Mouse (Mus musculus) inflammation-experienced regulatory T-cells (primary cell): ENCODE measurements around the gene Golt1a. TPM values are rescaled to one million over a fixed set of nuclear protein-coding genes. Genes with fewer than 3 reads are reported as not detected.

Experiments
- polyA plus RNA-seq, 2 experiments: library from polyadenylated mRNA; unstranded; fragments of 100-300 nt; shearing (Covaris generic); gene quantifications; one replicate each; pipeline ENCODE4 v1.2.1; 2017

Gene Golt1a
- not detected for polyA plus RNA-seq

DNA sequence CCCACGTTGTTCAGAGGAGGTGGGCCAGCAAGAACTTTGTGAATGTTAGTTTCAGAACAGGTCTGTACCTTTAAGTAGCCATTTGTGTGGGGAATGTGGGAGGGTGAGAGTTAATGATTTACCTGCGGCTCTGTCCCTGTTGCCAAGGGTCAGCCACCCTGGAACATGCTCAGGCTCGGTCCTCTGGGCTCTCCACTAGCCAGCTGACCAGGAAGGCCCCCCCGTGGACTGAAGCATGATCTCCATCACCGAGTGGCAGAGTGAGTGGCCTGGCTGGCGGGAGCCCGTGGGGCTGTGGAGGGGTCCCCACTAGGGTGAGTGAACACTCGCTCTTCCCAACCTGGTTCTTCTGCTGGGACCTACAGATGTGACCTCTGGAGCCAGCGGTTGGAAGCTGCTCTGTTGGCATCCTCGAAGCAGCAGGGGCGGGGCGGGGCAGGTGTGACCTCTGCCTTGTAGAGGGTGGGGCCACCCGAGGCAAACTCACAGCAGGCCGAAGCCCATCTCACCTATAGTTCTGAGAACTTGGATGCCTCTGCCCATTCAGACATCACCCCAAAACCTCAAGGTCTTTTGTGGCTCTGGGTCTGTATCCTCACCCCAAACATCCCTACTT lies at the start of gene Golt1a:
Golt1a (plus strand) TSS at position 149 of the 616 bp plus-strand sequence.

DNA sequence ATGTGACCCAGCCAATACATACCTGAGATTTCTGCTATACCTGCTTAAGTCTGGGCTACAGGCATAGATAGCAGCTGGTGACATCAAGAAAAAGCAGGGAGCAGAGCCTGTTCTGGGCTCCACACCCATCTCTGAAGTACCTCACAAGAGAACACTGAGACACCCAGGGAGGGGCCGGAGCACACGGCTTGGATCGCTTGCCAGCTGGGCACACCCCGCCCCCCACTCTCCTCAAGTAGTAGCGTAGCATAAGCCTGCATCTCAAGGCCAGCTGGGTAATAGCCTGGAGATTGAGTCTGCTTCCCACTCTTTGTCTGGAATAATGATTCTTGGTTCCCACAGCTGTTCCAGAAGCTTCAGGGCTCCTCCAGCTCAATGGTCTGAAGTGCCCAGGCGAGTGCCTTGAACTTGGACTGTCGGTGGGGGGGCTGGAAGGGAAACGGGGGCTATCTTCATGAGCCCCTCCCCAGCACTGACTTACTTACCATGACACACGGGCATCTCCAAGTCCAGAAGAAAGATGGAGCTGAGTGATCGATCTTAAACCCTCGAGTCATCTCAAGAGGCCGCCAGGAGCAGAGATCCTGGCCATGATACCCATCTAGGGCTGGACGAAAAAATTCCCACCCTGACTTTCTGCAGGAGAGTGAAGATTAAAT lies 11.8 kb downstream of the Golt1a start, which contains the start of gene Kiss1:
Kiss1 (plus strand) TSS at position 609 of the 659 bp plus-strand sequence.

DNA sequence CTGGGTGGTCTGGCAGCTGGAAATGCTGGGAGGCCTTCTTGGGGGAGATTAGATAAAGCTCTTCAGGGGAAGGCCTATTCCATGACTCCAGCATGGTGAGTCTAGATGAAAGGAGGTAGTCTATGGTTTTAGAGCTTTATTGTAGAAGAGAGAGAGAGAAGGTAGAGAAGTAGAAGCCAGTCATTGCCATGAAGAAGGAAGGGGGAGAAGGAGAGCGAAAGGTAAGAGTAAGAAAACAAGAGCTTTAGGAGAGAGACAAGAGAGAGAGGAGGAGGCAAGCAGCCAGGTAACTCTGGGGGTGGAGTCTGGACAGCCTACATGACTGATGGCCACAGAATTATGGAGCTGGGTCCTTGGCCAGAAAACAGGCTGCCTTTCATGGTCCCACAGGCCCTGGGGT lies 40.6 kb downstream of the Golt1a start, which contains the start of gene Ren1:
Ren1 (plus strand) TSS at position 301 of the 400 bp plus-strand sequence.

DNA sequence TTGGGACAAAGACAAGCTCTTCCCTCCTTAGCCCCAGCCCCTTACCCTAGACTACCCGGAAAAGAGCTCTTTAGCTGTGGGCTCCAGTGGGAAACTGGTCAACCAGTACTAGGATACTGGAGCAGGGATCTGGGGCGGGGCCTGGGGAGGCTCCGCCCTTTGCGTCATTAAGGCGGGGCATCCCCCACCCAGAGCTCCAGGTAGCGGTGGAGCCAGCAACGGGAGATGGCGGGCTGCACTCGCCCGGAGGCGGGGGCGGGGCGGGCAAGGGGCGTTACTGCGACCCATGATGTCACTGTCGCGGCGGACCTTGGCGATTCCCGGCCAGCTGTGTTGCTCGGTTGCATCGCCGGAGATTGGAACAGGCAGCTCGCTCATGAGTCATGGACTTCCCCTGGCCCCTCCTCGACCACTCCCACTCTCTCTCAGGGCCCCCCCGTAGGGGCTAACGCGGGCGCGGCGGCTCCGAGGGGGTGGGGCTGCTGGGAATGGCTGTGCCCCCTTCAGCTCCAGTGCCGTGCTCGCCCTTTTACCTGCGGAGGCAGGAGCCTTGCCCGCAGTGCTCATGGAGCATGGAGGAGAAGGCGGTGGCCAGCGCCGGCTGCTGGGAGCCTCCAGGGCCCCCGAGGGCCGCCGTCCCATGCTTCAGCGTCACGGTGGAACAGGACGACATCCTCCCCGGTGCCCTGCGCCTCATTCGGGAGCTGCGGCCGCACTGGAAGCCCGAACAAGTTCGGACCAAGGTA lies 53.8 kb downstream of the Golt1a start, which contains the start of gene Etnk2:
Etnk2 (plus strand) TSS at position 297 of the 746 bp plus-strand sequence.

Other genes with a start within 250 kb of the Golt1a start
- 10 to 100 TPM; 40.9 to 42.3 TPM for gene Ppp1r15b, start 178.7 kb upstream of the Golt1a start, polyA plus RNA-seq
- under 1 TPM; 0.11 to 0.25 TPM for gene Plekha6, start 145.6 kb upstream of the Golt1a start, polyA plus RNA-seq
- gene Kiss1, start 12.1 kb downstream of the Golt1a start, polyA plus RNA-seq: 1 to 10 TPM in 1 of 2 experiments, not detected in 1; 2.0 TPM
- under 1 TPM in 1 of 2 experiments, not detected in 1; 0.40 TPM for gene Ren1, start 40.7 kb downstream of the Golt1a start, polyA plus RNA-seq
- gene Etnk2, start 53.8 kb downstream of the Golt1a start, polyA plus RNA-seq: 1 to 10 TPM; 3.5 to 3.7 TPM
- under 1 TPM in 1 of 2 experiments, not detected in 1; 0.19 TPM for gene Sox13, start 114.6 kb downstream of the Golt1a start, polyA plus RNA-seq